Mouse (Mus musculus): ENCODE measurements at regions not wholly inside any gene's neighbourhood (a gene's known extent, or its start where the extent isn't known, plus 50 kb on each side); places are given as distances from the start of the nearest gene placed in this dataset.

- TF ChIP-seq ZNF384 (IDR thresholded peaks at IDR 0.05; ENCODE audit: low read depth, low read length), result no peak
- TF ChIP-seq MAX (IDR thresholded peaks at IDR 0.05; ENCODE audit: low read length), result no peak
Observed at GRCm38 (mm10) chr7:129764456-129764970, 172.8 kb downstream of the Wdr11 start.

Data from CH12.LX (cell line).